Mouse (Mus musculus) liver, adult 2 months (tissue): Measurements from ENCODE around the gene Zmym3.

Source experiments
- CTCF ChIP-seq: fragments of 200-500 bp; IDR thresholded peaks from 2 replicates; pipeline ENCODE4 v1.5.1; 2011; ENCODE audit warnings: low read depth, low read length, control low read depth
- POLR2A ChIP-seq: fragments of 200-500 bp; IDR thresholded peaks from 2 replicates; pipeline ENCODE4 v1.6.1; 2011; ENCODE audit warnings: low read length, control low read depth; ENCODE audit not compliant: insufficient read depth; ENCODE audit errors: extremely low read depth

DNA sequence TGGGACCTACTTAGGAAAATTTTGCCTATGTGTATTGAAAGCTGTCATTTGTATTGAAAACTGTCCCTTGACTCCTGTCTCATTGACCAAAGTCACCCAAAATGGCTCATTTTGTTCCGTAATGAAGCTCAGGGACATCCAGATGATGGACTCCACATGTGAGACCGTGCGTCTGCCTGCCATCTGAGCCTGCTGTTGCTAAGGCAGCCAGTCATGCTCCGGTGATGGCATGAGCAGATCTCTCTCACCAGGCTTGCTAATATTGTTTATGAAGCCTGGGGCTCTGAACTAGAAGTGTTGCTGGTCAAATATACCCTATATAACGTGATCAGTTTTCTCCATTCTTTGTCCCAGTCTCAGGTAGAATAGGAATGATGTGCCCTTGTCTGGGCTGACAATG, 47.7 kb downstream of the Zmym3 start:
- TF ChIP-seq CTCF (no peak), POLR2A (no peak)
